ENCODE assay signal across 15 mouse cellular contexts in the genomic region with DNA sequence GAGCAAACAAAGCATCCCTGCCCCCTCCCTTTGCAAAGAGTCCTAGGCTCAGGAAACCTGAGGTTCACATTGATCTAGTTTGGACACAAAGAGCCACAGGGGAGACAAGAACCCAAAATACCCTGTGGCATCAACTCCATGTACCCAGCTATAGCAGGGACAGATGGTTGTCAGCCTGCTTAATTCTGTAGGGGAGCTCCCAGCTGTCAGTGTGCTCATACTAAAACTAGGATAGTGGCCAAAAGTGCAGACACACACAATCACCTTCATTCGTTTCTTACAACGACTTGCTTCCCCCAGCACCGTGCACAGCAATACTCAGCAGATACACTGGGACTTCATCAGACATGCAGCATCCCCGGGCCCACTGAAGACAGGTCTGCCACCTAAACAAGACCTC.
DNase-seq lines count a peak whose midpoint lies in the region; ATAC-seq and TF ChIP-seq lines count a peak whose summit lies in the region.
"Had no signal": no experiment of that assay in that cellular context is flagged by ENCODE, and none has a peak within 500 bp of the region (broad histone marks: within the 10 kb centered on the region; RNA-seq: fewer than 3 reads in every experiment).

No protein-coding gene starts in this region.

- no peak overlapping the region for H3K4me3 ChIP-seq in layer of hippocampus, adult 2 months
- H3K4me3 ChIP-seq: liver, embryonic 12.5 days; midbrain, embryonic 12.5 days; neural tube, embryonic 12.5 days had no signal

- TF ChIP-seq CTCF in layer of hippocampus, adult 2 months (conservative IDR thresholded peaks at IDR 0.05), result no peak

- ATAC-seq in CD4-positive, CD25-positive, alpha-beta regulatory T cell, adult 4 months, result no peak
- ATAC-seq: liver, embryonic 12.5 days had no signal

- H3K27ac ChIP-seq in layer of hippocampus, adult 2 months, result peak overlapping the region; percentile 14; the same call in 1 of the 2 replicates
- H3K27ac ChIP-seq: liver, embryonic 12.5 days; midbrain, embryonic 12.5 days; neural tube, embryonic 12.5 days had no signal

- DNase-seq in left cerebral cortex, adult 18-20 months (ENCODE audit: low spot score in 2 of 2), result peak; percentile 3 to 10
- no peak for DNase-seq in left cerebral cortex, postnatal 10 days (ENCODE audit: extremely low spot score in 1 of 2, low spot score in 2 of 2)
- peak; percentile 7 for DNase-seq in cerebellum, adult 8-10 months
- peak; percentile 32 to 60 for DNase-seq in layer of hippocampus, adult 2 months (ENCODE audit: low spot score in 2 of 2)
- DNase-seq in right cerebral cortex, postnatal 25 days, result peak; percentile 12
- DNase-seq in ovary, postnatal 10 days (ENCODE audit: low spot score), result no peak
- DNase-seq: gastrocnemius, postnatal 14 days; kidney, postnatal 4 days; lung, postnatal 10 days; retina, postnatal 1 day; thymus, postnatal 4 days had no signal

- intact Hi-C loops in left cerebral cortex, postnatal 10 days (cut with DNase I), result no loop called here

Comparison
In these comparisons a context has a peak if more than half of its experiments do, and no peak if none do; other contexts are left out.
1. DNase-seq: peak in left cerebral cortex, adult 18-20 months (2 of 2), cerebellum, adult 8-10 months (single experiment), layer of hippocampus, adult 2 months (2 of 2) and right cerebral cortex, postnatal 25 days (single experiment); none in left cerebral cortex, postnatal 10 days (0 of 2) and ovary, postnatal 10 days (single experiment).